Mouse (Mus musculus) neural tube, embryonic 13.5 days (tissue): ENCODE data around the gene Ctdspl. TPM values are rescaled to one million over a fixed set of nuclear protein-coding genes. Genes with fewer than 3 reads are reported as not detected.
A peak's percentile ranks its signal among the peaks of the same experiment; 100 is the strongest.

Source experiments
- ATAC-seq: fragments of 200-750 bp; cut with Nextera tagmentation; 2 replicates; pipeline ENCODE4 v1.8.0; 2017; ENCODE audit warnings: low read depth, mild to moderate bottlenecking, moderate TSS enrichment, moderate library complexity
- H3K27ac ChIP-seq: fragments of 300-500 bp; sonication (generic); replicated peaks from 2 replicates; pipeline ENCODE4 v1.5.1; 2015; ENCODE audit warnings: moderate library complexity, mild to moderate bottlenecking, inconsistent platforms
- H3K27me3 ChIP-seq: fragments of 300-500 bp; sonication (generic); 2 replicates; pipeline ENCODE4 v1.6.1; 2015; ENCODE audit warnings: mild to moderate bottlenecking, inconsistent platforms
- H3K36me3 ChIP-seq: fragments of 300-500 bp; sonication (generic); 2 replicates; pipeline ENCODE4 v1.6.1; 2015; ENCODE audit warnings: mild to moderate bottlenecking, inconsistent platforms
- H3K4me1 ChIP-seq: fragments of 300-500 bp; sonication (generic); replicated peaks from 2 replicates; pipeline ENCODE4 v1.6.1; 2015; ENCODE audit warnings: inconsistent platforms
- H3K4me2 ChIP-seq: fragments of 300-500 bp; sonication (generic); 2 replicates; pipeline ENCODE4 v1.6.1; 2015; ENCODE audit warnings: inconsistent platforms, mild to moderate bottlenecking, moderate library complexity
- H3K4me3 ChIP-seq: fragments of 300-500 bp; sonication (generic); 2 replicates; pipeline ENCODE4 v1.5.1; 2015; ENCODE audit warnings: mild to moderate bottlenecking, inconsistent platforms
- H3K9ac ChIP-seq: fragments of 300-500 bp; sonication (generic); 2 replicates; pipeline ENCODE4 v1.6.1; 2015; ENCODE audit warnings: moderate library complexity, mild to moderate bottlenecking, inconsistent platforms
- H3K9me3 ChIP-seq: fragments of 300-500 bp; sonication (generic); 2 replicates; pipeline ENCODE4 v1.6.1; 2016; ENCODE audit warnings: inconsistent platforms
- WGBS: fragments of 180-500 bp; shearing (Covaris S2); methylation state at CpG from one replicate; pipeline ENCODE4 v1.1.7; 2015; 5-methylcytosine and 5-hydroxymethylcytosine counted together
- polyA plus RNA-seq: library from polyadenylated mRNA; unstranded; fragments of >200 nt; fragmentation: Nextera tagmentation; extraction: Ambion mirVana; gene quantifications from 2 replicates; pipeline ENCODE4 v1.2.1, GENCODE M21; 2015

Gene Ctdspl
- polyA plus RNA-seq, 1 experiment from 2014 or later: 6.8 TPM

DNA sequence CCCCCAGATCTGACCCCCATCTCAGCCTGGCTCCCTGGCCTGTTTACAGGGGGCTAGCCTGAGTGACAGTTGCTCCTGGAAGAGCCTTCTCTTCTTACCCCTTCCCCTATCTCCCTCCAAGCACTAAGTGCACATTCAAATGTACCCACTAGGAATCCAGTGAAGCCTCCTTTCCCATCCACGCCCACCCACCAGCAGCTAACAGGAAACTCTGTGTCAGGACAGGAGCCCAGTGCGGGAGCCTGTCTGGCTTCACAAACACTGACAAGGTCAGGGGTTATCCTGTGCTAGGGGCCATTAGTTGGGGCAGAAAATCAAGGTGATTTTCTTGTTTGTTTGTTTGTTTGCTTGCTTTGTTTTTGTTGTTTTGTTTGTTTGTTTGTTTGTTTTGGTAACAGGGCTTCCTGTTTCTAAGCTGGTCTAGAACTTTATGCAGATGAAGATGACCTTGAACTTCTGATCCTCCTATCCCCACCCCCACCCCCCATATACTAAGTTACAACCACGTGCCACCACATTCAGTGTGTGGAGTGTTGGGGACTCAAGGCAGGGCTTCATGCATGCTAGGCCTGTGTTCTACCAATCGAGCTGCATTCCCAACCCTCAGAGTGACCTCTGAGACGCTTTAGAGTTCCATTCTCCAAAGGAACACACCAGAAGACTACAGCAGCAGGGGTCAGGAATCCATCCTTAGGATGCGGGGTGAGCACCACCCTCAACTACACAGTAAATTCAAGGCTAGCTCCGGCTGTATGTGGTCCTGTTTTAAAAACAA, 156.6 kb downstream of the Ctdspl start:
- Histone ChIP-seq H3K36me3 (peaks cover 27% of the 10 kb centered on the region), H3K4me2 (no peak overlapping the region), H3K27ac (peak overlapping the region; percentile 85), H3K9ac (0 out of 2 replicates have a peak overlapping the region, but pooled peaks have one; percentile 22), H3K4me3 (no peak overlapping the region), H3K4me1 (peaks cover 46% of the 10 kb centered on the region), H3K9me3 (no peaks in the 10 kb centered on the region), H3K27me3 (no peaks in the 10 kb centered on the region)
- no peak for ATAC-seq
- WGBS: 75% methylated on average over 7 of the region's 7 CpGs

DNA sequence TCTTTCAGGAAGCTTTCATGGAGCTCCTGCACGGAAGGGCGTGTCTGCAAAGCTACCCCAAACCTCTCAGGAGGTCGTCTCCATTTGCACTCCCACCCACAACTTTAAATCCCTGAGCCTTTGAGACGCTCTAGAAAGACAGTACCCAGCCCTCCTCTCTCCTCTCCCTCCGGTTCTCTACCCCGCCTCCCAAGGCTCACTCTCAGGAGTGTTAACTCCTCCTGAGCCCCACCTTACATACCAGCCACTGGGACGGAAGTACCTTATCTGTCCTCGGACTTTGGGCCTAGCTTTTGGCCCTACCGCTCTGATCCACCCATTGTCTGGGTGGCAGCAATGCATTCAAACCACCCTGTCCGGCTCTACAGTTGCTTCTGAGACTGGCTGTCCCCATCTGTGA, 157.7 kb downstream of the Ctdspl start:
- WGBS: 86% methylated on average over 10 of the region's 10 CpGs
- Histone ChIP-seq H3K9ac (no peak overlapping the region), H3K4me2 (no peak overlapping the region), H3K4me3 (no peak overlapping the region), H3K4me1 (peaks cover 55% of the 10 kb centered on the region), H3K9me3 (no peaks in the 10 kb centered on the region), H3K36me3 (peaks cover 17% of the 10 kb centered on the region), H3K27ac (no peak overlapping the region), H3K27me3 (no peaks in the 10 kb centered on the region)
- no peak for ATAC-seq

DNA sequence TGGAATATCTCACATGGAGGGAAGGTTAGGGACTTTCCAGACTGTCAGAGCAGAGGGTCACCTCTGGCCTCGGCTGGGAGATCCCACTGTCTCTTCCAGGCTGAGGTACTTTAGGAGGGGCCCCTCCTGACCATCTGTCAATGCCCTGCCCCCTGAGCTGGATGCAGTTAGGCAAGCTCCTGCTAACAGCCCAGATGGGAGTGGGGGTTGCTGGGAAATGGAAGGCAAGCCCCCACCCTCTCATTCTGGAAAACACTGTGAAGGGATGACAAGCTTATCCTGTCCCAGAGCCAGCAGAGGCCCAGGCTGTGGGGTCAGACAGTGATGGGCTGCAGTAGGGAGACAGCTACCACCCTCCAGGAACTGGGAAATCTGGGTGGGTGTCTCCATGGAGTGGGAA, 160.2 kb downstream of the Ctdspl start:
- Histone ChIP-seq H3K4me3 (no peak overlapping the region), H3K27me3 (peaks cover 2% of the 10 kb centered on the region; the same call in 1 of the 2 replicates), H3K9me3 (no peaks in the 10 kb centered on the region), H3K36me3 (0 out of 2 replicates have a peak, but pooled peaks cover 6% of the 10 kb centered on the region), H3K4me1 (peaks cover 71% of the 10 kb centered on the region), H3K9ac (no peak overlapping the region), H3K4me2 (no peak overlapping the region), H3K27ac (no peak overlapping the region)
- 27% methylated on average over 1 of the region's 1 CpGs for WGBS
- ATAC-seq: no peak

DNA sequence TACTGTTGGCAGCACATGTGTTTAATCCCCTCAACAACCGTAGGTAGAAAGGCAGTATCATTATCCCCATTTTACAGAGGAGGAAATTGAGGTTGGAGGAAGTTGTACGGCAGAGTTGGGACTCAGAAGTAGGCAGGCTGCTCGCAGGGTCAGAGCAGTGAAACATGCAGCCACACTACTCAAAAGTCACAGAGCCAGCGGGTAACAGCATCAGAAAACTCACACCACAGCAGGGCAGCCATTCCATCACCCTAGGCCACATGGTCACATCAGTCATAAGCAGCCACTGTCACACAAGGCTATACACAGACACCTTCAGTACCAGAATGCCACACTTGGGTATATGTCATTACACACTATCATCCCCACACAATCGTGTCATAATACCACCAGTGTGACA, 161.1 kb downstream of the Ctdspl start:
- no peaks in the 10 kb centered on the region for H3K9me3 ChIP-seq
- no peak overlapping the region for H3K27ac ChIP-seq
- no peak overlapping the region for H3K4me3 ChIP-seq
- no peak for ATAC-seq
- H3K36me3 ChIP-seq: 0 out of 2 replicates have a peak, but pooled peaks cover 6% of the 10 kb centered on the region
- 87% methylated on average over 5 of the region's 5 CpGs for WGBS
- H3K27me3 ChIP-seq: peaks cover 10% of the 10 kb centered on the region; the same call in 1 of the 2 replicates
- no peak overlapping the region for H3K9ac ChIP-seq
- peaks cover 71% of the 10 kb centered on the region for H3K4me1 ChIP-seq
- no peak overlapping the region; the same call in 1 of the 2 replicates for H3K4me2 ChIP-seq

DNA sequence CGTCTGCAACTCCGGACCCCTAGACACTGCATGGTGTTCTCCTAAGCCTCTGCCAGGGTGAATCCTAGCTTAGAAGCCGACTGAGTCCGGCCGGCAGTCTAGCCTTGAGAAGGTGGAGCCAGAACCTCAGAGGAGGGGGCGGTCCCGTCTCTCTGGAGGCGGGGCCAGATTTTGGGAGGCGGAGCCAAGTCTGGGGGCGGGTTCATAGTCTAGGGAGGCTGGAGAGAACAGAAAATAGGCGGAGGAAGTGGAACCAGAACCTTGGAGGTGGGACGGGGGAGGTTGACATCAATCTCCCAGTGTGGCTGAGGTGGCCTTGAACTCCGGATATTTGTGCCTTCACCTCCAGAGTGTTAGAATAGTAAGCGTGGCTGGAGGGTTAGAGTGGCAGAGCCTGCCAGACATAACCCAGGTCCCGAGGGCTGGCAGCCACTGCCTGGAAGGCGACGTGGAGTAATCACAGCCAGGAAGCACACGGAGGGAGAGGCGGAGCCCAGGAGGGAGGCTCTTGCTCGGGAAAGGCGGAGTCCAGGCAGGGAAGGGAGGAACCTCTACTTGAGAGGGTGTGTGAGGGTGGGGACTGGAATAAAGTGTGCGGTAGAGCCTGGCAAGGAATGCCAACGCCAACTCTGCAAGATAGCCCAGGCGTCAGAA, 162.0 kb downstream of the Ctdspl start:
- no peaks in the 10 kb centered on the region for H3K9me3 ChIP-seq
- H3K27ac ChIP-seq: no peak overlapping the region
- ATAC-seq: peak; percentile 41
- 3% methylated on average over 24 of the region's 24 CpGs for WGBS
- H3K27me3 ChIP-seq: peaks cover 17% of the 10 kb centered on the region
- 0 out of 2 replicates have a peak, but pooled peaks cover 6% of the 10 kb centered on the region for H3K36me3 ChIP-seq
- H3K4me1 ChIP-seq: peaks cover 73% of the 10 kb centered on the region
- peak overlapping the region; percentile 25 for H3K4me3 ChIP-seq
- peak overlapping the region; percentile 49 for H3K4me2 ChIP-seq
- H3K9ac ChIP-seq: 0 out of 2 replicates have a peak overlapping the region, but pooled peaks have one; percentile 43

DNA sequence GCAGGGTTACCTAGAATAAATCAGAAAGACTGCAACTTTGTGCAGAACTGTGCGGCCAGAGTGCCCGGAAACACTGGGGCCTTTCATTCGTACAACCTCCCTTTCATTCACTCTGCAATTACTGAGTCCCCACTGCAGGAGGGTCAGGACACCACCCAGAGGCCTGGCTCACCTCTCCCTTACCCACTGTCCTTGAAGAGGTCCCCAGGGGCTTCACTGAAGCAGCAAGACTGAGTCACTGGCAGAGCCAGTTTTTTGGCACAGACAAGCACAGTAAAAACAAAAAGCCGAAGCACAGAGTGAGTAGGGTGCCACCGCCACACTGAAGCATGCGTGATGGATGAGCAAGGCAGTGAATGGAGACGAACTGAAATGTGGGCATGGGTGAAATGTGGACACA, 163.2 kb downstream of the Ctdspl start:
- 17% methylated on average over 7 of the region's 7 CpGs for WGBS
- no peak for ATAC-seq
- Histone ChIP-seq H3K9me3 (no peaks in the 10 kb centered on the region), H3K36me3 (no peaks in the 10 kb centered on the region), H3K4me1 (peaks cover 85% of the 10 kb centered on the region), H3K4me2 (no peak overlapping the region; the same call in 1 of the 2 replicates), H3K27me3 (peaks cover 23% of the 10 kb centered on the region), H3K27ac (peak overlapping the region; percentile 65), H3K4me3 (no peak overlapping the region), H3K9ac (no peak overlapping the region)

DNA sequence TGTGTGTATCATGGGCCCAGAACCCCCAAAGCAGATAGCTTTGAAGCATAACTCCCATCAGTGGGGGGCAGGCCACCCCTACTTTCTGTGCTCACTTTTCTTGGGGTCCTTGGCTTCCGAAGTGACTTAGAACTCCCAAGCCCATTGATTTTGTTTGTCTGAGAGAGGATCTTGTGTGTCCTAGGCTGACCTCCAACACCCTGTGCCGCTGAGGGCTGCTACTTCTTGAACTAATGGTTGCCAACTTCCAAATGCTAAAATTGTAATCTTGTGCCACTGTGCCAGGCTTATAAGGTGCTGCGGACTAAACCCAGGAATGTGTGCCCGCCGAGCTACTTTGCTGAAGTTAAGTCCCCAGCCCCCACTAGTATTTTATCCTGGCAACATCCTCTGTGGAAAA, 164.2 kb downstream of the Ctdspl start:
- peaks cover 33% of the 10 kb centered on the region for H3K27me3 ChIP-seq
- H3K9ac ChIP-seq: no peak overlapping the region
- no peaks in the 10 kb centered on the region for H3K9me3 ChIP-seq
- peaks cover 83% of the 10 kb centered on the region for H3K4me1 ChIP-seq
- no peak overlapping the region for H3K4me3 ChIP-seq
- H3K36me3 ChIP-seq: no peaks in the 10 kb centered on the region
- no peak overlapping the region for H3K4me2 ChIP-seq
- H3K27ac ChIP-seq: no peak overlapping the region
- 90% methylated on average over 5 of the region's 5 CpGs for WGBS
- no peak for ATAC-seq

DNA sequence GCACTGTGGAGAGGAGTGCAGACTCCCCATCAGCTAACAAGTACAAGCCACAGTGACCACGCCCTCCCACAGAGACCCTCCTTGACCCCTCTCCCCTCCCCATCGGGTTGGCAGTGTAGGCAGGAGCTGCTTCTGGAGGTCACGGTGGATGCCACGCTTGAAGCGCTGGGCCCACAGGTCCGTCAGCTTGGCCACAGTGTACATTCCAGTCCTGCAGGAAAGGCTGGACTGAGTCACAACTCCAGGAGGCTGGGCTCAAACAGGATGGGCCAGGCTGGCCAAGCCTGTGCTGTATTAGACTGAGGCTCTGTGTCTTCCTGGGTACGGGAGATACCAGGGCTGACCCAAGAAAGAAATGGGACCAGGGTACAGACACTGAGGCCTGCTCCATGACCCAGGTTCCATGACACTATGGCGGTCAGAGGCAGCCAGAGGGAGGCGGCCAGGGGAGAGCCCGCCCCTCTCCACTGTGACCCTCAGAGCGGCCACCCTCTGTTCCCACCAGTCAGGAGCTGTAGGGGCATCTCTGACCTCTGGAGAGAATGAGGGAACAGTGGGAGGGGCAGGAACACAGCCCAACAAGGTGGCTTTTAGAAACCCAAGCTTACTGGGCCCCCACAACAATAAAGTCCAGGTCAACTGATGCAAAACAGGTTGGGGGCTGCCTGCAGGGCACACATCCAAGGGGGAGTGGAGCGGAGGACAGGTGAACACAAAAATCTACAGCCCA, 165.5 kb downstream of the Ctdspl start:
- peak overlapping the region; percentile 83 for H3K9ac ChIP-seq
- no peak overlapping the region for H3K27ac ChIP-seq
- peak overlapping the region; percentile 58 for H3K4me3 ChIP-seq
- WGBS: 64% methylated on average over 12 of the region's 12 CpGs
- peak overlapping the region; percentile 81 for H3K4me2 ChIP-seq
- H3K27me3 ChIP-seq: peaks cover 39% of the 10 kb centered on the region
- H3K36me3 ChIP-seq: no peaks in the 10 kb centered on the region
- H3K9me3 ChIP-seq: no peaks in the 10 kb centered on the region
- peaks cover 75% of the 10 kb centered on the region for H3K4me1 ChIP-seq
- ATAC-seq: no peak

DNA sequence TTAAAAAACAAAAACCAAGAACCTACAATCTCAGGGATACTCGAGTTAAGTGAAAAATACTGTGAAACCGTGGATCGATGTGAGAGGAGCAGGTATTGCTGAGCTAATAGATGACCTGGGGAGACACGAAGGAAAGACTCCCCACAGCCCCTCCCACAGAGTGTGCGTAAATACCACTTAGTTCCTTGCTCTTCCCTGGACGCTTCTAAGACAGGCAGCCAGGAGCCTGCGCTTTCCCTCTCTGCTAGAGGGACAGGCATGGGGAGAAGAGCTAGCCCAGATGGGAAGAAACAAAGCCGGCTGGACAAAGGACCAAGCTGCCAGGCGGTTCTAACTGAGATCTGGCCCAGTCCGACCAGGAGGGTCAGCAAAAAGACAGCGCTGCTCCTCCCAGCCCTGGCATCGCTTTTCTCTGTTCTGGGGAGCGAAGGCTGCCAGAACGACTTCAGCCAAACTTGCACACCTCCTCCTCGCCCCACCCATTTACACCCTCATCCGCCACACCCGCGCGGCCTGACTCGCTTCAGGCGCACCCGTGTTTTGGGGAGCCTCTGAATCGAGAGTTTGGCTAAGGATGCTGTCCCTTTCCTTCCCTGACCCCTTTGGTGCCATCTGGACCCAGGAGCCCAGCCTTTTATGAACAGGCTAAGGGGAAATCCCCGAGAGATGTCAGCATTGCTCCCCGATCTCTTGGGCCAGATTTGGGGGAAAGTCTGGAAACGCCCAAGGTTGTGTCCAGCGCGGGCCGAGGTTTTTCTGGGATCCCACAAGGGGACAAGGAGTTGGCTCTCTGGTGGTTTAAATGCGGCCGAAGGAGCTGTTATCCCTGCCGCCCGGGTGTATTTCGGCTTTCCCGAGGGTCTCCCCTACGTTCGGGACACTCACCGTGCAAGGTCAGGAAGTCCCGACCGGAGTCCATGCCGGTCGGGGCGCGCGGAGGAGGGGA, 166.5 kb downstream of the Ctdspl start:
- Histone ChIP-seq H3K36me3 (no peaks in the 10 kb centered on the region), H3K27me3 (peaks cover 42% of the 10 kb centered on the region), H3K9ac (peak overlapping the region; percentile 83), H3K9me3 (no peaks in the 10 kb centered on the region), H3K27ac (peak overlapping the region; percentile 65; the same call in 1 of the 2 replicates), H3K4me3 (peak overlapping the region; percentile 58), H3K4me2 (peak overlapping the region; percentile 81), H3K4me1 (peaks cover 65% of the 10 kb centered on the region)
- 3% methylated on average over 45 of the region's 45 CpGs for WGBS
- no peak for ATAC-seq
